Mouse (Mus musculus) layer of hippocampus, postnatal 25 days (tissue): ENCODE measurements around the gene Eef1akmt1. TPM values are rescaled to one million over a fixed set of nuclear protein-coding genes. Genes with fewer than 3 reads are reported as not detected.

ENCODE experiments used
- DNase-seq, 2 experiments: peaks; one replicate each; pipeline ENCODE4 v3.0.0; 2022; ENCODE audit warnings: mixed read lengths in 2 of 2, low spot score in 1 of 2; ENCODE audit errors: extremely low spot score in 1 of 2
- total RNA-seq, 2 experiments: library from RNA; stranded (reverse); gene quantifications; 2 replicates each; pipeline ENCODE4 v1.2.3; 2021

The Eef1akmt1 gene
- total RNA-seq, 2 experiments from 2014 or later, result 37.7 to 42.4 TPM

- no peak for DNase-seq
Observed at GRCm38 (mm10) chr14:57547062-57547461, 24.4 kb downstream of the Eef1akmt1 start.

GRCm38 (mm10) chr14:57546557-57547021 lies 24.8 kb downstream of the Eef1akmt1 start:
- no peak for DNase-seq

GRCm38 (mm10) chr14:57546131-57546530 lies 25.3 kb downstream of the Eef1akmt1 start:
- no peak for DNase-seq

GRCm38 (mm10) chr14:57545526-57545925 lies 25.9 kb downstream of the Eef1akmt1 start:
- no peak for DNase-seq

GRCm38 (mm10) chr14:57543420-57544039 lies 27.9 kb downstream of the Eef1akmt1 start:
- no peak for DNase-seq

GRCm38 (mm10) chr14:57542231-57542630 lies 29.2 kb downstream of the Eef1akmt1 start:
- no peak for DNase-seq

- DNase-seq, result no peak
Observed at GRCm38 (mm10) chr14:57540683-57541082, 30.7 kb downstream of the Eef1akmt1 start.

- no peak for DNase-seq
Observed at GRCm38 (mm10) chr14:57537261-57538015, 34.0 kb downstream of the Eef1akmt1 start.

GRCm38 (mm10) chr14:57536820-57537219 lies 34.6 kb downstream of the Eef1akmt1 start:
- no peak for DNase-seq

- DNase-seq, result no peak
Observed at GRCm38 (mm10) chr14:57535646-57536045, 35.8 kb downstream of the Eef1akmt1 start.

GRCm38 (mm10) chr14:57534961-57535360 lies 36.5 kb downstream of the Eef1akmt1 start:
- DNase-seq, result no peak

GRCm38 (mm10) chr14:57534346-57534745 lies 37.1 kb downstream of the Eef1akmt1 start:
- DNase-seq, result no peak

- no peak for DNase-seq
Observed at GRCm38 (mm10) chr14:57533841-57534240, 37.6 kb downstream of the Eef1akmt1 start.

GRCm38 (mm10) chr14:57533214-57533613 lies 38.2 kb downstream of the Eef1akmt1 start:
- DNase-seq, result peak in 1 of 2 experiments; percentile 75

GRCm38 (mm10) chr14:57532577-57532976 lies 38.8 kb downstream of the Eef1akmt1 start:
- no peak for DNase-seq

- DNase-seq, result no peak
Observed at GRCm38 (mm10) chr14:57529786-57530515, 41.5 kb downstream of the Eef1akmt1 start.

GRCm38 (mm10) chr14:57529086-57529785 lies 42.2 kb downstream of the Eef1akmt1 start:
- no peak for DNase-seq

- DNase-seq, result no peak
Observed at GRCm38 (mm10) chr14:57527598-57527997, 43.8 kb downstream of the Eef1akmt1 start.

- no peak for DNase-seq
Observed at GRCm38 (mm10) chr14:57527122-57527521, 44.3 kb downstream of the Eef1akmt1 start.

- DNase-seq, result no peak
Observed at GRCm38 (mm10) chr14:57526050-57526623, 45.3 kb downstream of the Eef1akmt1 start.
